Mouse (Mus musculus): ENCODE results near the gene Lnpk.
A peak's percentile ranks its signal among the peaks of the same experiment; 100 is the strongest.

The Lnpk gene

DNA sequence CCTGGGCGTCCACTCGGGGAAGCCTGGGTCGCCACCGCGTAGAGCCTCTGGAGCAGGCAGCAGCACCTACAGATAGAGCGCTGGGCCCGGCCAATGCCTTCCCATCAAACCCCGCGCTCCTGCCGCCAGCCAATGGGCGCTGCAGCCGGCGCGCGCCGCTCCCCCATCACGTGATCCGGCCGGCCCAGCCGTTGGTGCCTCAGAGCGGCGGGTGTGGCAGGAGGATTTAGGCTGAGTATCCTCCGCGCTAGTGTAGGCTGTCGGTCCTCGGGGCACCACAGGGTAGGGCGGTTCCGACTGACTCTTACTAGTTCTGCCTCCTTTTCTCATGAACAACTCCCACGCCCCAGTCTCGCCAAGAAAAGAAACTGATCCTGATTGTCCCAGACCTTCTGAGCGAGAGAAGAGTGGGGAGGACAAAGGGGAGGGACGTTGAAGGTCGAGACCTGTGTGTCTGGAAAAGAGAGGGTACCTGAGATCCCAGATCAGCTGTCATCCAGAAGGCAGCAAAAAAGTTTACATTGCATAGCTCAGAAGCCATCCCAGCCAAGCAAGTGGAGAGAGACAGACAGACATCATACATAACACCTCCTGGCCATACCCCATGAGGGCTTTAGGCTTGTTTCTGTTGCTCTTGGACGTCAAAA, at the start of gene Lnpk:
Gene Lnpk, minus strand, starts transcription at position 593 of the 647 bp plus-strand sequence.
- peak; percentile 91 for DNase-seq (ENCODE audit: low spot score)

GRCm38 (mm10) chr2:74620368-74620767, 41.1 kb upstream of the Lnpk start:
- DNase-seq (ENCODE audit: low spot score): no peak

DNA sequence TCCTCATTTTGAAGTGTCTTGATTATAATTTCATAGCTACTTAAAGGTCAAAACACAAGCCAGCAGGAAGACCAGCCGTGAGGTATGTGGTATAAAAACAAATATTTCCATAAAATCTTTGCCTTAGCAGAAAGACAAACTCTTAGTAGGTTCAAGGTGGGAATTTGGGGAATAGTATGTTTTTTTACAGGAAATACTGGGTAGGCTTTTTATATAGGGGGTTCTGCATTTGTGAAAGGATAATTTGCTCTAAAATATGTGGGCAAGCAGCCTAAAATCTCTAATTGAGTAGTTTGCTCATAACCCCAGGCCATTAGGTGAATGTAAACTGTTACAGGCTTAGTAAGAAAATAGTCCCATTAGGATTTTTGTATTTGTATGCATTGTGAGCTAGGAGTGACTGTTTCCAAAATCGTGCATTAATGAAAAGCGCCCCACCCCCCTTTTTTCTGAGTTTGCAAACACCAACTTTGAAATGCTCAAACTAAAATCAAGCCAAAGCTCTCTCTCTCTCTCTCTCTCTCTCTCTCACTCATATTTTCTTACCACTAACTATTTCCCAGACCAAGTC, 40.5 kb upstream of the Lnpk start:
- no peak for DNase-seq (ENCODE audit: low spot score)

DNA sequence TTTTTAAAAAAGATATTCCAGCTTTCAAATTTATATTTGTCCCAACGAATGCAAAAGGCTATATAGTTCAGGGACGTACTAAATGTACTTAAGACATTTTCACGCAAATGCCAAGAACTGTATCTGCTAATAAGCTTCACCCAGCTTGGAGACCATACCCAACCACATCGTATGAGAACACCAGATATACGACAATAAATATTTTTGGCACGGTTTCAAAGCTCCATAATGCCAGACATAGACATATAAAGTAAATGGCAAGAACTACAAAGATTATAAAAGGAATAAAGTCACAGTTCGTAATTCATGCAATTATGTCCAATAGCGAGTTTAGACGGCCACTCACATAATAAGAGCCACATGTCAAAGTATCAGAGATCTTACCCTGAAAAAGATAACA, 38.5 kb upstream of the Lnpk start:
- no peak for DNase-seq (ENCODE audit: low spot score)

DNA sequence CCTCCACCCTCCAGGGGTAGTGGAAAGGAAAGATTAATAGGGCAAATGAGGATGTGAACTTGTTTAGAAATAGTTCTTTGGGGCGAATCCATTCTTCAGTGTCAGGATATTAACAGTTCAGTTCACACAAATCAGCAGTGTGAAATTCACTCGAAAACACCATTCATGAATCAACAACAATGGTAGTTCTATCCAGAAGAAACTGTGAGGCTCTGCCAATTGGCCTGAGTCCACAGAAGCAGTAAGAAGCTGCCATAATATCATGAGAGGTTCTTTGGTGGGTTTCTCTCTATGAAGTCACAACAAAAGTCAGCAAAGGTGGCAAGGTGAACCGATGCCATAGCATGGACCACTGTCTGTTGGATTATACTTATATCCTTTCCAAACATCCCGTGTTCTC, 32.2 kb upstream of the Lnpk start:
- DNase-seq (ENCODE audit: low spot score): no peak

DNA sequence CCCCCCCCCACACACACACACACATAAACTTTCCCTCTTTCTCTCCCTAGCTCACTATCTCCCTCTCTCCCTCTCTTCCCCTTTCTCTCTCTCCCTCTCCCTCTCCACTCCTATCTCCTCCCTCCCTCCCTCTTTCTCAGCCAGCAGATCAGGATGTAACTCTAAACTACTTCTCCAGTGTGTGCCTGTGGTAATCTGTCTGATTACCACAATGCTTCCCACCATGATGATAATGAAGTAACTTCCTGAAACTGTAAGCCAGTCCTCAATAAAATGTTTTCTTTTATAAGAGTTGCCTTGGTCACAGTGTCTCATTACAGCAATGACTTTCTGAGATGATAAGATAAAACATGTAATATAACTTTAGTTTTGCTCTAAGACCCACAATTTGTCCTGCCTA, 30.1 kb upstream of the Lnpk start:
- no peak for DNase-seq (ENCODE audit: low spot score)

- DNase-seq (ENCODE audit: low spot score): no peak
Measured at GRCm38 (mm10) chr2:74606087-74606760, 27.0 kb upstream of the Lnpk start.

DNA sequence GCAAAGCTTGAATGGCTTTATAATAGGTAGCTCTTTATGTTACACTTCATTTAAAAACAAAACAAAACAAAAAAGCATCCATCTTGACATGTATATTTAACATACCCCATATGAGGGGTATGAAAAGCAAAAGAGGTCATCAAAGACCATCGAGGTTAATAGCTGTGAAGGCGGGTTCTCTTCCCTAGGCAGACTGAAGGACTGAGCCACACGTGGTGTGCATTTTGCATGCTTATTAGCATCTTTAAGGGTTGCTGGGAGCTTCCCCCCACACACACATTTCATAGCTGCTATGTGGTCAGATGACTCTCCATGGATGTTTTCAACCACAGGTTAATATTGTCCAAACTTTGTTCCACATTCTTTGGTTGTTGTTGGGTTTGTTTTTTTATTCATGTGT, 24.8 kb upstream of the Lnpk start:
- no peak for DNase-seq (ENCODE audit: low spot score)

DNA sequence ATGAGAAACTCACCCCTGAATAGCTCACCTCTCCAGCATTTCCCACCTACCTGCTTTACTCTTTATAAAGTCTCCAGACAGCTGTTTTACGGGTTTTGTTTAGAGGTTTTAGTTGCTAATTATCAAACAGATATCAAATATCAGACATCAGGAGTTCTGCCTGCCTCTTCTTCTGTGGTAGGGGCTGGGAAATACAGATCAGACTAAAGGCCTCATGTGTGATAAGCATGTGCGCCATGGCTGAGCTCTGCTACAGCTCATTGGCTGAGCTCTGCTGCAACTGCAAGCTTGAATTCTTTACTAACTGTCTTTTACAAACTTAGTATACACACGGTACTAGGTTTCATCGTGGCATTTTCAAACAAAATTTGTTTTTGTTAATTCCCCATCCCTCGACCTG, 23.2 kb upstream of the Lnpk start:
- DNase-seq (ENCODE audit: low spot score): no peak

DNA sequence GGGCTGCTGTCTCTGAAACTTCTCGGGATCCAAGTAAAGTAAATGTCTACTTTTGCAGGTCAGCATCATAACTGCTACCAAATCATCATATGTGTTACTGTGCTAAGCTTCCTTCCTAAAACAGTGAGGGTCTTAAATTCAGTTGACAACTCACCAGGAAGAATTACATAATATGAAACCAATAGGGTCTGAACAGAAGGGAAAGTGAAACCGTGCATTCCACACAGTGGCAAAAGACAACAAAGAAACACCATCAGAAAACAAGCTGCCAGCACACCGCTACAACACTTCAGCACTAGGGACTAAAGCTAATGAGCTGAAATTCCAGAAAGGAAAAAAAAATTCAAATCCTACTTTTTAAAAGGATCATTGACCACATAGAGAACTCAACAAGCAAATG, 17.9 kb upstream of the Lnpk start:
- DNase-seq (ENCODE audit: low spot score): no peak

GRCm38 (mm10) chr2:74596094-74596493, 16.9 kb upstream of the Lnpk start:
- DNase-seq (ENCODE audit: low spot score): no peak

DNA sequence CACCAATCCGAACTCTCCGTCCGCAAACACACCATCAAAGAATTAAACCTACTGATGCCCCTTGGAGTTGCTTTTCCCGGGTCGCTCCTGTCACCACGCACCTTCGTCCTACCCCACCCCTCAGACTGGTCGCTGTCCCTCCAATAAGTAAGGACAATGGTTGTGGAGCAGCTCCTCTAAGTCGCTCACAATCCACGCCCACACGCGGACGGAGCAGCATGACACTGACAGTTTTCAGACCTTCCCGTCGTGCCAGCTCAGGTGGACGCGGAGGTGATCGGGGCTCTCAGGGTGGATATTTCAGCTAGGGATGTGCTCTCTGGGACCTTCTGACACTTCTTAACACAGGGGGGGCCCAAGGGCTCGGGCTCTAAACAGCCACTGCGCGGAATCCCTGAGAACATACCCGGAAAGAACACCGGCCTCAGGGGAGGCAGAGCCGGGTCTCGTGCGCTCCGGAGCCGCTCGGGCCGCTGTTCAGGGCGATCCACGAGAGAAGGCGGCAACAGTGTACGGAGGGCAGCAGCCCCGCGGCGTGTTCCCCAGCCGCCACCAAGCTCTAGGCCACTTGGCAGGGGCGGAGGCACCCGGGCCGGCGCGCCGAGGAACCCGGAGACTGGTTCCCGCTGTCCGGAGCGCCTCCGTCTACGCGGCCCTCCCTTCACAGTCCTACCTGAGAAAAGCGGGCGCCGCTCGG, 941 bp downstream of the Lnpk start:
- DNase-seq (ENCODE audit: low spot score): peak; percentile 65

DNA sequence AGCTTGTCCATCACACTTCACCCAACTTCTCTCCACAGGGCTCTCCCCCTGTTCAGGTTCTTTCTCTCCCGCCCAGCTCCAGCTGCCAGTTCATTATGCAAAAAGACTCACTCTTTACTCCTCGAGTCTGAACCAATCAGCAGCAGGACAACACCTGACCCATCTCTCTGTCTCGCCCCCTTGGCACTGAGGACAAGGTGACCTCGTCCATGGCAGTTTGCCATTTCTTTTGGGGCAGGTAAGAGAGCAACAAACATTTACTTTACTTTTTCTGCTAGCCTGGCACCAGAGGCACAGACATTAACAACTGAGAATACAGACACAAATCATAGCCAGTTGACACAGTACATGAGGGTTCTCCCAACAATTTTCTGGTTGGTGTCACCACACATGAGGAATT, 8.8 kb downstream of the Lnpk start:
- no peak for DNase-seq (ENCODE audit: low spot score)

- no peak for DNase-seq (ENCODE audit: low spot score)
Measured at GRCm38 (mm10) chr2:74559822-74560221, 19.4 kb downstream of the Lnpk start.

GRCm38 (mm10) chr2:74559092-74559491, 20.1 kb downstream of the Lnpk start:
- DNase-seq (ENCODE audit: low spot score): no peak

GRCm38 (mm10) chr2:74557451-74557850, 21.8 kb downstream of the Lnpk start:
- DNase-seq (ENCODE audit: low spot score): no peak

- DNase-seq (ENCODE audit: low spot score): no peak
Measured at GRCm38 (mm10) chr2:74551929-74552328, 27.3 kb downstream of the Lnpk start.

DNA sequence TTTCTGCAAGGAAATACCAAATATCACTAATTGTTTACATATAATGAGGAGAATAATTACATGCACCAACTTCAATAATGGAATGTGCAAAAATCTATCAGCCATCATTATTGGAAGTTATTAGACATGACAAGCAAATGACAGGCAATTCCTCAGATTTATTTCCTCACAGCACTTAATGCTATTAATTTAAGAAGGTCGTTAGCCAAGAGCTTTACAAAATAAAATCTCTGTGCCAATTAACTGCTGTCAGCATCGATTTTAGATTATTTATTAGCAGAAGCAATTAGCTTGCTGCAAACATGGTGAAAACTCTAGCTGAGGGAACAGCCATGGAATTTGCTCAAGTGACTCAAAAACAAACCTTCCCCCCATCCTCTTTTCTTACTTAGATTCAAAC, 30.9 kb downstream of the Lnpk start:
- no peak for DNase-seq (ENCODE audit: low spot score)

DNA sequence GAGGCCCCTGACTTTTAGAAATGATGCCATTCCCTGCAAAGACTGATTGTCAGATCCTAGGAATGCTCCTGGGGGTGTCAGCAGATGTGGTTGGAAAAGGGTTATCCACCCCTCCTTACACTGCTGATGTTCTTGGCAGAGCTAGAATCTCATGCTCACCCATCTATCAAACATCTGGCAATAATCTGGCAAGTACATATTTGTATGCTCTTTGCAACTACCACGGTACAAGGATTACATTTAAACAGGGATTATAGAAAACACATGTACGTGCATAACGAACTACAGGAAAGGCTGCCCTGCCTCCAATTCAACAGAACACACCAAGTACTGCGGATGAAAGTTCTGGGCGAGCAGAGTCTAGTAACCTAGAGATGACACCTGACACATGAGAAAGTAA, 70.9 kb downstream of the Lnpk start:
- DNase-seq (ENCODE audit: low spot score): no peak

GRCm38 (mm10) chr2:74506439-74506838, 72.8 kb downstream of the Lnpk start:
- no peak for DNase-seq (ENCODE audit: low spot score)

- DNase-seq (ENCODE audit: low spot score): no peak
Measured at GRCm38 (mm10) chr2:74500307-74500706, 78.9 kb downstream of the Lnpk start.

GRCm38 (mm10) chr2:74497851-74498250, 81.4 kb downstream of the Lnpk start:
- no peak for DNase-seq (ENCODE audit: low spot score)

- no peak for DNase-seq (ENCODE audit: low spot score)
Measured at GRCm38 (mm10) chr2:74491426-74491825, 87.8 kb downstream of the Lnpk start.
